Mouse (Mus musculus): ENCODE data around the gene Fem1b.

GRCm38 (mm10) chr9:62777461-62777860 lies 34.3 kb downstream of the Fem1b start:
- TF ChIP-seq CTCF (IDR thresholded peaks at IDR 0.05; ENCODE audit: low read depth, low read length) (peak; percentile 91), GATA1 (IDR thresholded peaks at IDR 0.05; ENCODE audit: borderline replicate concordance, low read length) (no peak)

Measured in G1E (cell line).